Mouse (Mus musculus): ENCODE measurements at regions not wholly inside any gene's neighbourhood (a gene's known extent, or its start where the extent isn't known, plus 50 kb on each side); places are given as distances from the start of the nearest gene placed in this dataset.

DNA sequence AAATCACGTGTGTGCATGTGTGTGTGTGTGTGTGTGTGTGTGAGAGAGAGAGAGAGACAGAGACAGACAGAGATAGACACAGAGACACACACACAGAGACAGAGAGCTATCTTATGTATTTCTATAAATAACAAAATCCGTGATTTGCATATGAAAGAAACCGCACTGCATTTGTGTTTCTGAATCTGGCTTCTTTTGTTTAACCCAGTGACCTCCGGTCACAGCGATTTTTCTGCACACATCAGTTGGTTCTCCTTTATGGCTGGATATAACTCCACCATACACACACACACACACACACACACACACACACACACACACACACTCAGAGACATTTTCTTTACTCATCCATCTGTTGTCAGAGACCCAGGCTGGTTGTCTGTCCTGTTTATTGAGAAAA lies 58.2 kb upstream of the Lhx8 start:
- DNase-seq, result no peak

DNA sequence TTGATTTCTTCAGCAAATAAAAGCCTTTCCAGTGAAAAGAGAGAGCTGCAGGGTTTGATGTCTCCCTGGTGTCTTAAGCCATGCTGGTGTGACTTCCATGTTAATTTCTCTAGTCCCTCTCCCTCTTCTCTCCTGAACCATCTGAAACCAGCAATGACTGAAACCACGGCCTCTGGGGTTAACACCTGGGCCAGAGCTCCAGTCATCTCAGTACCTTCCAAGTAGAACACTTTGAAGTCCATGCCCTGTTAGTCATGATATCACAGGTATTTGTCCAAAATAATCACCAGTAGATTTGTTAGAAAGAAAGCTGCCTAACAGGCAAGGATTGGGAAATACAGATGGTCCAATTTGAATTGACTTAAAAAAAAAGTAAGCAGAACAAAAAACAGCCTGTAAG lies 56.8 kb upstream of the Lhx8 start:
- no peak for DNase-seq

- DNase-seq, result no peak
Measured at GRCm38 (mm10) chr3:154385831-154386312, 55.4 kb upstream of the Lhx8 start.

- no peak for DNase-seq
Measured at GRCm38 (mm10) chr3:154382811-154383210, 52.4 kb upstream of the Lhx8 start.

GRCm38 (mm10) chr3:154381561-154381960 lies 51.1 kb upstream of the Lhx8 start:
- no peak for DNase-seq

Measured in adrenal gland, postnatal 10 days (tissue).